Mouse (Mus musculus) stomach, postnatal 0 days (tissue): ENCODE measurements around the gene Six6.
A peak's percentile ranks its signal among the peaks of the same experiment; 100 is the strongest.

Experiments used
- CTCF ChIP-seq: IDR thresholded peaks from 2 replicates; pipeline ENCODE4 v1.5.1; 2016; ENCODE audit warnings: antibody characterized with exemption, low read depth, mild to moderate bottlenecking, moderate library complexity
- EP300 ChIP-seq: optimal IDR thresholded peaks from 2 replicates; pipeline ENCODE3; 2016; ENCODE audit warnings: antibody characterized with exemption

DNA sequence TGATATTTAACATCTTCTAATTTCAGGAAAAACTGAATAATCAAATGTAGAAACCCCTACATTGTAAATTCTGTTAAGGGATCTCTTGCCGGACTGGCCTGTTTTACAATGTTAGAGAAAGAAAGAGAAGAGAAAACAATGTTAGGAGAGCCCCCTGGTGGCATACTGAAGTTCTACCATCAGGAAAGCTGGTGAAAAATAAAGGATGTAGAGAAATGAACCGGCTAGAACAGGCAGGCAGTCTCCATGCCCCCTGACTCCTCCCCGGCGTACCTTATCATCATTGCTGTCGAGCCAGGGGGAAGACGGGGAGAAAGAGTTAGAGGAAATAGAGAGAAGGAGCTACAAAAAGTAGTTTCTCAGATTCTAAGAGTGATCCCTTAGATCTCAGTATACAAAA is 33.5 kb downstream of the Six6 start:
- TF ChIP-seq CTCF (peak; percentile 81), EP300 (no peak)
